Mouse (Mus musculus) hindbrain, embryonic 13.5 days (tissue): ENCODE results near the gene Ebi3. TPM values are rescaled to one million over a fixed set of nuclear protein-coding genes. Genes with fewer than 3 reads are reported as not detected.
"Not testable (repeated sequence)": the region's sequence is repeated elsewhere in the genome, so short reads cannot be mapped to it uniquely, and the experiment has no call there.

Experiments
- ATAC-seq: fragments of 200-750 bp; cut with Nextera tagmentation; 2 replicates; pipeline ENCODE4 v1.8.0; 2017; ENCODE audit warnings: moderate TSS enrichment; ENCODE audit not compliant: low FRiP score
- H3K27ac ChIP-seq: fragments of 300-500 bp; sonication (generic); 2 replicates; pipeline ENCODE4 v1.5.1; 2015; ENCODE audit warnings: inconsistent platforms, mild to moderate bottlenecking, moderate library complexity
- H3K27me3 ChIP-seq: fragments of 300-500 bp; sonication (generic); 2 replicates; pipeline ENCODE4 v1.6.1; 2015; ENCODE audit warnings: mild to moderate bottlenecking, inconsistent platforms
- H3K36me3 ChIP-seq: fragments of 300-500 bp; sonication (generic); 2 replicates; pipeline ENCODE4 v1.6.1; 2015; ENCODE audit warnings: mild to moderate bottlenecking, inconsistent platforms
- H3K4me1 ChIP-seq: fragments of 300-500 bp; sonication (generic); replicated peaks from 2 replicates; pipeline ENCODE4 v1.6.1; 2015; ENCODE audit warnings: inconsistent platforms
- H3K4me2 ChIP-seq: fragments of 300-500 bp; sonication (generic); 2 replicates; pipeline ENCODE4 v1.6.1; 2015; ENCODE audit warnings: inconsistent platforms, mild to moderate bottlenecking, moderate library complexity
- H3K4me3 ChIP-seq: fragments of 300-500 bp; sonication (generic); 2 replicates; pipeline ENCODE4 v1.5.1; 2015; ENCODE audit warnings: mild to moderate bottlenecking, inconsistent platforms
- H3K9ac ChIP-seq: fragments of 300-500 bp; sonication (generic); 2 replicates; pipeline ENCODE4 v1.6.1; 2015; ENCODE audit warnings: mild to moderate bottlenecking, inconsistent platforms
- H3K9me3 ChIP-seq: fragments of 300-500 bp; sonication (generic); 2 replicates; pipeline ENCODE4 v1.6.1; 2016; ENCODE audit warnings: inconsistent platforms
- WGBS: fragments of 180-500 bp; shearing (Covaris S2); methylation state at CpG from one replicate; pipeline ENCODE4 v1.1.7; 2015; 5-methylcytosine and 5-hydroxymethylcytosine counted together
- polyA plus RNA-seq: library from polyadenylated mRNA; unstranded; fragments of >200 nt; fragmentation: Nextera tagmentation; extraction: Ambion mirVana; gene quantifications from 2 replicates; pipeline ENCODE4 v1.2.1, GENCODE M21; 2015

Ebi3 gene
- 5.0 and 6.8 TPM in 2 replicates for polyA plus RNA-seq

GRCm38 (mm10) chr17:55952447-55953027 lies at the start of gene Ebi3:
Ebi3 (plus strand) TSS chr17:55952640.
- H3K27me3 ChIP-seq, result peaks cover 26% of the 10 kb centered on the region
- no peak within 1 kb of the TSS for H3K27ac ChIP-seq
- peaks cover 21% of the 10 kb centered on the region for H3K4me1 ChIP-seq
- no peaks in the 10 kb centered on the region for H3K36me3 ChIP-seq
- no peak within 1 kb of the TSS for H3K4me3 ChIP-seq
- H3K4me2 ChIP-seq, result no peak within 1 kb of the TSS
- 83% methylated on average over 6 of the region's 6 CpGs for WGBS
- H3K9me3 ChIP-seq, result no peaks in the 10 kb centered on the region
- H3K9ac ChIP-seq, result peak within 1 kb of the TSS; percentile 39; the same call in 1 of the 2 replicates
- ATAC-seq, result no peak

GRCm38 (mm10) chr17:55903087-55903486 lies 49.4 kb upstream of the Ebi3 start:
- Histone ChIP-seq H3K4me1 (no peaks in the 10 kb centered on the region), H3K27ac (no peak overlapping the region), H3K9ac (no peak overlapping the region), H3K9me3 (peaks cover 5% of the 10 kb centered on the region; the same call in 1 of the 2 replicates), H3K27me3 (no peaks in the 10 kb centered on the region), H3K4me2 (no peak overlapping the region), H3K4me3 (no peak overlapping the region), H3K36me3 (peaks cover 14% of the 10 kb centered on the region)
- 41% methylated on average over 2 of the region's 2 CpGs for WGBS
- no peak for ATAC-seq

- no peaks in the 10 kb centered on the region for H3K27me3 ChIP-seq
Observed at GRCm38 (mm10) chr17:55903687-55904086, 48.8 kb upstream of the Ebi3 start.

GRCm38 (mm10) chr17:55904131-55904530 lies 48.3 kb upstream of the Ebi3 start:
- no peak for ATAC-seq
- Histone ChIP-seq H3K36me3 (peaks cover 6% of the 10 kb centered on the region), H3K9me3 (no peaks in the 10 kb centered on the region), H3K27ac (no peak overlapping the region), H3K4me1 (no peaks in the 10 kb centered on the region), H3K27me3 (no peaks in the 10 kb centered on the region), H3K4me2 (no peak overlapping the region), H3K4me3 (no peak overlapping the region), H3K9ac (no peak overlapping the region)
- 70% methylated on average over 6 of the region's 6 CpGs for WGBS

More at GRCm38 (mm10) chr17:55903687-55904086, 48.8 kb upstream of the Ebi3 start:
- no peak overlapping the region for H3K4me2 ChIP-seq
- peaks cover 9% of the 10 kb centered on the region for H3K36me3 ChIP-seq
- WGBS, result 90% methylated on average over 1 of the region's 1 CpGs
- no peaks in the 10 kb centered on the region for H3K4me1 ChIP-seq
- H3K27ac ChIP-seq, result no peak overlapping the region
- no peak for ATAC-seq
- H3K9me3 ChIP-seq, result no peaks in the 10 kb centered on the region
- H3K4me3 ChIP-seq, result no peak overlapping the region
- no peak overlapping the region for H3K9ac ChIP-seq

- no peaks in the 10 kb centered on the region for H3K27me3 ChIP-seq
- H3K4me3 ChIP-seq, result no peak overlapping the region
- no peaks in the 10 kb centered on the region for H3K9me3 ChIP-seq
- no peaks in the 10 kb centered on the region for H3K4me1 ChIP-seq
- H3K4me2 ChIP-seq, result no peak overlapping the region
- H3K36me3 ChIP-seq, result no peaks in the 10 kb centered on the region
- no peak overlapping the region for H3K9ac ChIP-seq
- no peak overlapping the region for H3K27ac ChIP-seq
- no peak for ATAC-seq
Observed at GRCm38 (mm10) chr17:55906669-55907068, 45.8 kb upstream of the Ebi3 start.

- 1% methylated on average over 33 of the region's 33 CpGs for WGBS
- H3K4me1 ChIP-seq, result peaks cover 10% of the 10 kb centered on the region
Observed at GRCm38 (mm10) chr17:55931553-55932502, 20.6 kb upstream of the Ebi3 start.

GRCm38 (mm10) chr17:55932635-55933034 lies 19.8 kb upstream of the Ebi3 start:
- Histone ChIP-seq H3K27me3 (no peaks in the 10 kb centered on the region), H3K4me2 (peak overlapping the region; percentile 73), H3K9me3 (0 out of 2 replicates have a peak, but pooled peaks cover 6% of the 10 kb centered on the region), H3K9ac (no peak overlapping the region; the same call in 1 of the 2 replicates), H3K4me3 (peak overlapping the region; percentile 58), H3K27ac (no peak overlapping the region), H3K4me1 (peaks cover 10% of the 10 kb centered on the region), H3K36me3 (no peaks in the 10 kb centered on the region)
- no peak for ATAC-seq
- WGBS, result 80% methylated on average over 2 of the region's 2 CpGs

More at GRCm38 (mm10) chr17:55931553-55932502, 20.6 kb upstream of the Ebi3 start:
- Histone ChIP-seq H3K36me3 (no peaks in the 10 kb centered on the region), H3K9me3 (0 out of 2 replicates have a peak, but pooled peaks cover 2% of the 10 kb centered on the region), H3K9ac (peak overlapping the region; percentile 84), H3K27ac (peak overlapping the region; percentile 90), H3K27me3 (no peaks in the 10 kb centered on the region), H3K4me3 (peak overlapping the region; percentile 58), H3K4me2 (peak overlapping the region; percentile 73)
- ATAC-seq, result peak; percentile 98

GRCm38 (mm10) chr17:55933191-55933590 lies 19.2 kb upstream of the Ebi3 start:
- peak overlapping the region; percentile 73; the same call in 1 of the 2 replicates for H3K4me2 ChIP-seq
- H3K36me3 ChIP-seq, result peaks cover 3% of the 10 kb centered on the region; the same call in 1 of the 2 replicates
- 97% methylated on average over 15 of the region's 15 CpGs for WGBS
- peaks cover 9% of the 10 kb centered on the region; the same call in 1 of the 2 replicates for H3K9me3 ChIP-seq
- no peak overlapping the region for H3K4me3 ChIP-seq
- H3K4me1 ChIP-seq, result peaks cover 10% of the 10 kb centered on the region
- no peak for ATAC-seq
- no peak overlapping the region for H3K9ac ChIP-seq
- H3K27ac ChIP-seq, result no peak overlapping the region
- no peaks in the 10 kb centered on the region for H3K27me3 ChIP-seq

- ATAC-seq, H3K27me3 ChIP-seq, H3K9me3 ChIP-seq: not testable (repeated sequence)
- Histone ChIP-seq H3K4me3 (peak overlapping the region; percentile 51), H3K36me3 (peaks cover 17% of the 10 kb centered on the region), H3K27ac (peak overlapping the region; percentile 95), H3K4me1 (peaks cover 12% of the 10 kb centered on the region), H3K4me2 (peak overlapping the region; percentile 74), H3K9ac (peak overlapping the region; percentile 75)
- 37% methylated on average over 10 of the region's 10 CpGs for WGBS
Observed at GRCm38 (mm10) chr17:55944387-55944865, 8.0 kb upstream of the Ebi3 start.

- not testable (repeated sequence) for H3K9me3 ChIP-seq, H3K27me3 ChIP-seq
- WGBS, result under 1% methylated on average over 56 of the region's 56 CpGs
- ATAC-seq, result peak; percentile 99
- H3K27ac ChIP-seq, result peak overlapping the region; percentile 95
- H3K4me1 ChIP-seq, result peaks cover 12% of the 10 kb centered on the region
- H3K4me3 ChIP-seq, result peak overlapping the region; percentile 51
- H3K4me2 ChIP-seq, result peak overlapping the region; percentile 74
- H3K9ac ChIP-seq, result peak overlapping the region; percentile 75
- peaks cover 10% of the 10 kb centered on the region for H3K36me3 ChIP-seq
Observed at GRCm38 (mm10) chr17:55944866-55945682, 7.4 kb upstream of the Ebi3 start.

GRCm38 (mm10) chr17:55945696-55946095 lies 6.7 kb upstream of the Ebi3 start:
- 0 out of 2 replicates have a peak, but pooled peaks cover 3% of the 10 kb centered on the region for H3K27me3 ChIP-seq
- H3K4me3 ChIP-seq, result peak overlapping the region; percentile 51
- peak overlapping the region; percentile 75 for H3K9ac ChIP-seq
- peaks cover 12% of the 10 kb centered on the region for H3K4me1 ChIP-seq
- peaks cover 4% of the 10 kb centered on the region for H3K36me3 ChIP-seq
- H3K9me3 ChIP-seq, result peaks cover 4% of the 10 kb centered on the region; the same call in 1 of the 2 replicates
- no peak for ATAC-seq
- peak overlapping the region; percentile 74 for H3K4me2 ChIP-seq
- WGBS, result 35% methylated on average over 5 of the region's 5 CpGs
- peak overlapping the region; percentile 95 for H3K27ac ChIP-seq
